8 mouse cellular contexts compared by ENCODE assay signal in the genomic region with DNA sequence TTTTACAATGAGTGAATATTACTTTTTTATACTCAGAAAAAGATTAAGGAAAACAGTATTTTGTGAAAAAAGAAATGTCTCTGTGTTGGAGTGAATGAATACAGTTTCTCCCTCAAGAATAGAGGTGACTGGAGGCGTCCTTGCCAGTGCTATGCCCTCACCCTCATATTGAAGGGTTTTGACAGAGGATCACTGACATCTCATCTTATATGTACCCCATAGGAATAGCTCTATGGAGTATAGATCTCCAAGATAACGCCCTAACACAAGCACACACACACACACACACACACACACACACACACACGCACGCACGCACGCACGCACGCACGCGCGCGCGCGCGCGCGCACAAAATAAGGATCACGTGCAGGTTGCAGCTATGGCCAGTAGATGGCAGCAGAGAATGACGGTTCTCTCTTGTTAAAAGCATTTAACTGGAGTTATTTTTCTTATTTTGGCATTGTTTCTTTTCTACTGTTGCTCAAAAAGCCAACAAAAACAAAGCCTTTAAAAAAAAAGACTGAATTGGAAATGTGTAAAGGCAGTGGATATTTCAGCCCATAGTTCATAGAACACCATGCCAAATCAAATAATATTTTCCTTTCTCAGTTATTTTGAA. TPM values are rescaled to one million over a fixed set of nuclear protein-coding genes. Genes with fewer than 3 reads are reported as not detected.
DNase-seq lines count a peak whose midpoint lies in the region; ATAC-seq lines count a peak whose summit lies in the region.

No protein-coding gene starts in this region.

- H3K27ac ChIP-seq in embryonic facial prominence, embryonic 11.5 days (replicated peaks; ENCODE audit: low read depth, low read length) = no peak overlapping the region
- H3K27ac ChIP-seq in heart, embryonic 11.5 days (ENCODE audit: low read depth, low read length) = no peak overlapping the region
- H3K27ac ChIP-seq in kidney, embryonic 16.5 days (ENCODE audit: low read length) = no peak overlapping the region
- H3K27ac ChIP-seq in liver, embryonic 12.5 days = no peak overlapping the region

- peak; percentile 68 for DNase-seq in CD4-positive, CD25-positive, alpha-beta regulatory T cell, adult 2 months (ENCODE audit: low read depth, low spot score)
- peak; percentile 69 for DNase-seq in adrenal gland, postnatal 10 days
- peak; percentile 67 for DNase-seq in embryonic facial prominence, embryonic 11.5 days (ENCODE audit: low spot score)
- peak; percentile 49 for DNase-seq in neural tube, embryonic 10.5 days (ENCODE audit: extremely low spot score, low spot score)
- DNase-seq in thymus, postnatal 25 days = peak; percentile 58

- H3K4me2 ChIP-seq in embryonic facial prominence, embryonic 11.5 days (ENCODE audit: low read depth, low read length) = 0 out of 2 replicates have a peak overlapping the region, but pooled peaks have one; percentile 4
- peak overlapping the region; percentile 51 for H3K4me2 ChIP-seq in heart, embryonic 11.5 days
- H3K4me2 ChIP-seq in kidney, embryonic 16.5 days (replicated peaks; ENCODE audit: low read depth, low read length) = peak overlapping the region; percentile 47
- peak overlapping the region; percentile 41 for H3K4me2 ChIP-seq in liver, embryonic 12.5 days

- whole genome bisulfite sequencing in embryonic facial prominence, embryonic 11.5 days = 11% methylated on average over 19 of the region's 19 CpGs
- 16% methylated on average over 19 of the region's 19 CpGs for WGBS in heart, embryonic 11.5 days (ENCODE audit: insufficient replicate concordance)
- 17% methylated on average over 16 of the region's 19 CpGs for WGBS in kidney, embryonic 16.5 days
- WGBS in liver, embryonic 12.5 days (ENCODE audit: insufficient replicate concordance) = 7% methylated on average over 19 of the region's 19 CpGs

- no peaks in the 10 kb centered on the region for H3K27me3 ChIP-seq in embryonic facial prominence, embryonic 11.5 days (ENCODE audit: control insufficient read depth, insufficient read depth, low read length)
- H3K27me3 ChIP-seq in heart, embryonic 11.5 days (ENCODE audit: control insufficient read depth, insufficient read depth, low read length) = no peaks in the 10 kb centered on the region
- no peaks in the 10 kb centered on the region for H3K27me3 ChIP-seq in kidney, embryonic 16.5 days (ENCODE audit: insufficient read depth, low read length)
- 0 out of 2 replicates have a peak, but pooled peaks cover 3% of the 10 kb centered on the region for H3K27me3 ChIP-seq in liver, embryonic 12.5 days (replicated peaks)

- 0 out of 2 replicates have a peak overlapping the region, but pooled peaks have one; percentile 12 for H3K4me3 ChIP-seq in embryonic facial prominence, embryonic 11.5 days (ENCODE audit: low read depth, low read length)
- H3K4me3 ChIP-seq in heart, embryonic 11.5 days (ENCODE audit: low read depth, low read length) = no peak overlapping the region
- H3K4me3 ChIP-seq in kidney, embryonic 16.5 days (ENCODE audit: low read length) = peak overlapping the region; percentile 32
- H3K4me3 ChIP-seq in liver, embryonic 12.5 days = no peak overlapping the region

- no peaks in the 10 kb centered on the region for H3K36me3 ChIP-seq in embryonic facial prominence, embryonic 11.5 days (replicated peaks; ENCODE audit: control insufficient read depth, insufficient read depth, low read depth, low read length)
- H3K36me3 ChIP-seq in heart, embryonic 11.5 days (ENCODE audit: control insufficient read depth, insufficient read depth, low read length) = no peaks in the 10 kb centered on the region
- no peaks in the 10 kb centered on the region for H3K36me3 ChIP-seq in kidney, embryonic 16.5 days (ENCODE audit: insufficient read depth, low read length)
- no peaks in the 10 kb centered on the region for H3K36me3 ChIP-seq in liver, embryonic 12.5 days

- no peaks in the 10 kb centered on the region for H3K9me3 ChIP-seq in embryonic facial prominence, embryonic 11.5 days (replicated peaks; ENCODE audit: control insufficient read depth, low read length)
- H3K9me3 ChIP-seq in heart, embryonic 11.5 days (replicated peaks; ENCODE audit: control insufficient read depth, low read length) = no peaks in the 10 kb centered on the region
- no peaks in the 10 kb centered on the region for H3K9me3 ChIP-seq in kidney, embryonic 16.5 days (ENCODE audit: low read length)
- H3K9me3 ChIP-seq in liver, embryonic 12.5 days (replicated peaks) = no peaks in the 10 kb centered on the region

- no peak overlapping the region for H3K9ac ChIP-seq in embryonic facial prominence, embryonic 11.5 days (replicated peaks; ENCODE audit: low read length)
- H3K9ac ChIP-seq in heart, embryonic 11.5 days (ENCODE audit: low read depth, low read length) = no peak overlapping the region
- no peak overlapping the region for H3K9ac ChIP-seq in kidney, embryonic 16.5 days (replicated peaks; ENCODE audit: low read length)
- no peak overlapping the region for H3K9ac ChIP-seq in liver, embryonic 12.5 days

- ATAC-seq in embryonic facial prominence, embryonic 11.5 days (replicated peaks; ENCODE audit: insufficient number of reproducible peaks, low FRiP score, low TSS enrichment, low read depth) = no peak
- ATAC-seq in heart, embryonic 11.5 days (replicated peaks; ENCODE audit: insufficient number of reproducible peaks, low FRiP score, low TSS enrichment) = no peak
- peak; percentile 39; the same call in 1 of the 2 replicates for ATAC-seq in kidney, embryonic 16.5 days (ENCODE audit: low FRiP score, low TSS enrichment)
- no peak for ATAC-seq in liver, embryonic 12.5 days

- H3K4me1 ChIP-seq in embryonic facial prominence, embryonic 11.5 days (ENCODE audit: control insufficient read depth, insufficient read depth, low read length) = no peaks in the 10 kb centered on the region
- no peaks in the 10 kb centered on the region for H3K4me1 ChIP-seq in heart, embryonic 11.5 days (ENCODE audit: control insufficient read depth, insufficient read depth, low read length)
- no peaks in the 10 kb centered on the region for H3K4me1 ChIP-seq in kidney, embryonic 16.5 days (ENCODE audit: insufficient read depth, low read length)
- no peaks in the 10 kb centered on the region for H3K4me1 ChIP-seq in liver, embryonic 12.5 days

RNA-seq across cellular contexts. Expression of gene Apln, which starts 49.5 kb away (rescaled TPM):
- 10 to 100 TPM; 10.1 to 17.0 TPM for total RNA-seq in adrenal gland, postnatal 10 days (2021)
- polyA plus RNA-seq in embryonic facial prominence, embryonic 11.5 days (2014; fragmentation: Nextera tagmentation; extraction: Ambion mirVana) = 3.2 and 3.8 TPM in 2 replicates
- polyA plus RNA-seq in heart, embryonic 11.5 days (2014; fragmentation: Nextera tagmentation; extraction: Ambion mirVana) = 0.84 and 0.93 TPM in 2 replicates
- 6.2 and 7.1 TPM in 2 replicates for polyA plus RNA-seq in kidney, embryonic 16.5 days (2015; fragmentation: Nextera tagmentation; extraction: Ambion mirVana)
- 0.33 and 0.43 TPM in 2 replicates for polyA plus RNA-seq in liver, embryonic 12.5 days (2016; fragmentation: Nextera tagmentation; extraction: Ambion mirVana)

Comparison
In these comparisons a context has a peak if more than half of its experiments do, and no peak if none do; other contexts are left out.
1. H3K4me3 ChIP-seq: peak in embryonic facial prominence, embryonic 11.5 days (single experiment) and kidney, embryonic 16.5 days (single experiment); none in heart, embryonic 11.5 days (single experiment) and liver, embryonic 12.5 days (single experiment).
2. Peak in every context shown above with its lines, with median percentiles within 50 percentile points of each other: DNase-seq and H3K4me2 ChIP-seq.